Mouse (Mus musculus): ENCODE measurements at regions not wholly inside any gene's neighbourhood (a gene's known extent, or its start where the extent isn't known, plus 50 kb on each side); places are given as distances from the start of the nearest gene placed in this dataset.

- no peak for DNase-seq (ENCODE audit: low read depth)
Observed at GRCm38 (mm10) chr1:39047316-39047715, 61.9 kb downstream of the Pdcl3 start.

DNA sequence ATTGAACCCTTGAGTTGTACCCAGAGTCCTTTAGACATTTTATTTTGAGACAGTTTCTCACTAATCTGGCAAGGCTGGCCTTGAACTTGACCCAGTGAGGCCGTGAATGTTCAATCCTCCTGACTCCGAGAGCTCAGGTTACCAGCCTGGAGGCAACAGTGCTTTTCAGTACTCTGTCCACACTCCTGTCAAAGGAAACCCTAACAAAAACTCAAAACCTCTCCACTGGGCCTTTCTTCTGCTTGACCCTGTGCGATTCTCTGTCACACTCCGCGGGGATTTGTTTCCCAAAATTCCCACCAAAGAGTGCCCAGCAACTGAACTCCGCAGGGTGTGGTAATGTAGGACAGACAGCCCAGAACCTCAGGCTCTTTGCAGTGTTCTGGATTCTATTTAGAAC lies 71.9 kb downstream of the Pdcl3 start:
- no peak for DNase-seq (ENCODE audit: low read depth)

- no peak for DNase-seq (ENCODE audit: low read depth)
Observed at GRCm38 (mm10) chr1:39062509-39062908, 77.1 kb downstream of the Pdcl3 start.

DNA sequence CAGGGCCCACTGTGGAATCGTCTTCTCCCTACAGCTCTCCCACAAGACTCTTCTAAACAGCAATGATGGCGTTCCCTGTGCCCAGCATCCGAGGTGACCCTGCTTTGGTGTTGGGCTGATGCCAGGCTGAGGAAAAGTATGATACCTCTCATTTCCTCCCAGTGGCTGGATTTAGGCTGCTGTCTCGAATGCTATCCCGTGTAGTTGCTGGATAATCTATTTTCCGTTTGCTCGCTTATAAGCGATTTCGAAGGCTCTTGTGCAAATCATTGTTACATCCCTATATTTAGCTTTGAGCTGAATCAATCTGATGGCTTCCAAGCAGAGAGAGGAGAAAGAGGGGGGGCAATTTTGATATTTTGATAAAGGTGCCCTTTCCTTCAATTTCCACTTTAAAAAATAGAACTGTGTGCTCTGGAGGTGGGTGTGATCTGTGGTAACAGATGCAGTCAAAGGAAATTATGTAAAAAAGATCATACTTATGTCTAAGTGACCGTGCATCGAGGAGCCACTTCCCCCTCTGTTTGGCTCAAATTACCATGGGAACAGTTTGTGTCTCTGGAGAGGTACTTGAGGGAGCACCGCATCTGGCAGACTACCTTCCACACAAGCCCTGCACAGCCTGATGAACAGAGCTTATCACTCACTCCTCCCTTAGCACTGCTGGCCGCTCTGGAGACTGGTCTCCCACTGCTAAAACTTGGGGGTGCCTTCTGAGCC lies 78.4 kb downstream of the Pdcl3 start:
- DNase-seq (ENCODE audit: low read depth): no peak

- DNase-seq (ENCODE audit: low read depth): no peak
Observed at GRCm38 (mm10) chr1:39064781-39065180, 79.4 kb downstream of the Pdcl3 start.

- DNase-seq (ENCODE audit: low read depth): no peak
Observed at GRCm38 (mm10) chr1:39067901-39068300, 82.5 kb downstream of the Pdcl3 start.

DNA sequence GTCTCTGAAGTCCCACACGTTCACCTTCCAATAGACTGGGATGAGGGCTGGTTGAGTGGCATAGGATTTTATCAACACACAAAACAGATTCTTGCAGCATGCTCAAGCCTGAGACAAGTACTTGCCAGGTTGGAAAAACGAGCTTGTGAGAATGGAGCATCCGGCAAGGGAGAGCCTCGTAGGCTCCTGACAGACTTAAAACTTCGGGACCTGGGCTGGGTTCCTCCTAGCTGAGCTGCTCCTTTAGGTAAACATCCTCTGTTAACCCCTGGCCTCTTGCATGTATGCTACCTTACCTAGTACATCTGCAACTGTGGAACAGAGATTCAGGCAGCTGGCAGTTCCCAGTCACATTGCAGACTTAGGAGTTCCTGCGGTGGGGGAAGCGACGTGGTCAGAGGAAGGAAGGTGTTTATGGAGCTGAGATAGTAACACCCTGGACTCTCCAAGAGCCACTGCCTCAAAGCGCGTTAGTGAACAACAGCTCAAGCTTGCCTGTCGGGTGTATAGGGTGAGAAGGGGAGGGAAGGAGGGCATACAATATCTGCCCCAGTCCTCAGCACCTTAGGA lies 83.8 kb downstream of the Pdcl3 start:
- no peak for DNase-seq (ENCODE audit: low read depth)

GRCm38 (mm10) chr1:39069676-39070075 lies 84.3 kb downstream of the Pdcl3 start:
- no peak for DNase-seq (ENCODE audit: low read depth)

DNA sequence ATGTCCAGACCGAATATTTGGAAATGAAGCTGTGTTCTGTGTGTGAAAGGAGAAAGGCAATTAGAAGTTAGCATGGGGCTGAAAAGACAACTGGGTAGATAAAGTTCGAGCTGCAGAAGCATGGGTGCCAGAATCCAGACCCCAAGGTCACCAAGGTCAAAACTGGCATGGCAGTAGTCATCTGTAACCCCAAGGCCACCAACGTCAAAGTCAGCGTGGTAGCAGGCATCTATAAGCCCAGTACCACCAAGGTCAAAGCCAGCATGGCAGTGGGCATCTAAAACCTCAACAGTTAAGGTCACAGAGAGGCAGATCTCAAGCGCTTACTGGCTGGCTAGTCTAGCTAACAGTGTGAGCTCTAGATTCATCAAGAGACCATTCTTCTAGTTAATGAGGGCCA lies 90.6 kb downstream of the Pdcl3 start:
- DNase-seq (ENCODE audit: low read depth): no peak

DNA sequence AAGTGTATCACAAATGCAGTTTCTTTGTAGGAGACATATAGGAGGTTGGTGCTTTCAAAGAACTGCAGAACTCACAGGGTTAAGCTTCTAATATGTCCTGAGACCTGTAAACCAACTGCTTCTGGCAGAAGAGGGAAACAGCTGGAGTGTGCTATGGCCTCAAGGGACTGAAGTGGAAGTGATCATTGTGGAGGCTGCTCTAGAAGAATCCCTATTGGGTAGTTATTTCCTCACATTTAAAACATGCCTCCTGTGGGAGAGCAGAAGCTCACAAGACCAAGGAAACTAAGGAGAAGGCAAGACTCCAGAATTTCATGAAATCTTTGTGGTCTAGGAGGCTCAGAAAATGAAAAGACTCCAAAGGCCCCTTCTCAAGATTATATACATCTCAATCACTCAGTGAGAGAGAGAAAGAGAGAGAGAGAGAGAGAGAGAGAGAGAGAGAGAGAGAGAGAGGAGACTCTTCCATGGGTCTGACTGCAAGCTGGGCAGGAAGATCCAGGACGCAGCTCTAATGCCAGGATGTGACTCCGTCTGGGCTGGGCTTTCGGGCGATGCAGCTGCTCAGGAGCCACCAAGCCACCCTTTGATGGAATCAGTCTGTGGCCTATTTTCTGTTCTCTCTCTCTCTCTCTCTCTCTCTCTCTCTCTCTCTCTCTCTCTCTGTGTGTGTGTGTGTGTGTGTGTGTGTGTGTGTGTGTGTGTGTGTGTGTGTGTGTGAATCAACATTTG lies 93.3 kb downstream of the Pdcl3 start:
- DNase-seq (ENCODE audit: low read depth): no peak

- no peak for DNase-seq (ENCODE audit: low read depth)
Observed at GRCm38 (mm10) chr1:39083911-39084826, 98.8 kb downstream of the Pdcl3 start.

DNA sequence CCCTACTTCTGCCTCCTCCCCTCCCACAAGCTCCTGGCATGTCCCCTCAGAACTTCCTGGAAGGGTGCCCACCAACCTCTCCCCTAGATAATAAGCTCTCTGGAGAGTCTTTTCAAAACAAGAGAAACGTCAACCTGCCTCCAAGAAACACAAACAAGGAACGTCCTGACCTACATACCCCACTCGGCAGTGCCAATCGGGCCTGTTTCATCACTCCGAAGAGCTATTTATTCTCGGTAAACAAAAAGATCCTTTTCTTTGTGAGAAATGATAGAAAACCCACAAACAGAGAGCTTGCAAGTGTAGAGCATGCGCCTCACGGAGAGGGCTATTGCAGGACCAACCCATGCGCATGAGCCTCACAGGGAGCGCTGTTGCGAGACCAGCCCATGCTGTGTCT lies 100.9 kb downstream of the Pdcl3 start:
- peak; percentile 20 for DNase-seq (ENCODE audit: low read depth)

DNA sequence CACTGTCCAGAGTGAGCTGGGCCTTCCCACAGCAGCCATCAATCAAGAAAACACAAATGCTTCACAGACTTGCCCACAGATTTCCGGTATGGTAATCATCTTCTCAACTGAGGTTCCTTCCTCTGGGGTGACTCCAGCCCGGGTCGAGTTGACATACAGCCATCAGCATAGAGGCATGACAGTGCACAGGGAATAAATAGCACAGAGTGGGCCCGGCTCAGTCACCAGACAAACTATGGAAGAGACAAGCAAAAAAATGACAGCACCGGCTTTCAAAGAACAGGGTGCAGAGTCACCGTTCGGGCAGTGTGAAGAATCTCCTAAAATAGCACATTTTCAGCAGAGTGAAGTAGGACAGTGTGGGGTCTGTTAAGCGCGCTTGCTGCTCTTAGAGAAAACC lies 103.7 kb upstream of the Npas2 start:
- DNase-seq (ENCODE audit: low read depth): no peak

- no peak for DNase-seq (ENCODE audit: low read depth)
Observed at GRCm38 (mm10) chr1:39091121-39091520, 102.4 kb upstream of the Npas2 start.

GRCm38 (mm10) chr1:39091638-39092037 lies 101.9 kb upstream of the Npas2 start:
- DNase-seq (ENCODE audit: low read depth): no peak

- no peak for DNase-seq (ENCODE audit: low read depth)
Observed at GRCm38 (mm10) chr1:39093291-39093690, 100.2 kb upstream of the Npas2 start.

GRCm38 (mm10) chr1:39094001-39094400 lies 99.5 kb upstream of the Npas2 start:
- no peak for DNase-seq (ENCODE audit: low read depth)

GRCm38 (mm10) chr1:39095901-39096300 lies 97.6 kb upstream of the Npas2 start:
- DNase-seq (ENCODE audit: low read depth): no peak

DNA sequence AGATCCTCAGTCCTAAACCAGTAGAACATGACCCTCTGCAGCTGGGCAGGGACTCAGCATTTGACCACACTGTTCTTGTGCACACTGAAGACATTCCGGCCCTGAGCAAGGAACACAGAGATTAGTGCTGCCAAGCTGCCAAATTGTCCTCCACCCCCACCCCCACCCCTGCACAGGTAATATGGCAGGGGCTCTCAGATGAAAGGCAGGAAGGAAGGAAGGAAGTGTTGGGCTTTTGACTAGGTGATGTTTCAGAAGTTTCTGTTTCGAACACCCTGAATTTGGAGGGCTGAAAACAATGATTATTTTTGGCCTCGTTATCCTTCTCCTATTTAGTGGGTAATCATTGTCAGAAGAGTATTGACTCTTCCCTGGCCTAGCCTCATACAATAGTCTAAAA lies 96.8 kb upstream of the Npas2 start:
- no peak for DNase-seq (ENCODE audit: low read depth)

DNA sequence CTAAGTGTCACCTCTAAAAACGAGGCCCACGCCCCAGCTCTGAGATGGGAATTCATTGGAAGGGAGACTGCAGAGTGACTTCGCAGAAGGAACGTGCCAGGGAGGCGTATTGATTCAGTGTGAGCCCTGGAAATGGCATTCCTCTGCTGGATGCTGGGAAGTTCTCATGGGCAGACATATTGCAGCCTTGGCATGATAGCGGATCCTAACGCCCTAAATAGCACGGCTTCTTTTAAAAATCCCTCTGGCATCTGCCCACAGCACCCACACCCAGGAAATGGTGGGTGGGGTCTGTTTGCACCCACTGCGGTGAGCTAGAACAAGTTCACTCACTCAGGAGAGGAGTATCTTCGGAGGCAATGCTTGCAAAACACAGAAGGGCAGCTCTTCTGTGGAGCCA lies 96.0 kb upstream of the Npas2 start:
- no peak for DNase-seq (ENCODE audit: low read depth)

- DNase-seq (ENCODE audit: low read depth): no peak
Observed at GRCm38 (mm10) chr1:39098154-39098553, 95.4 kb upstream of the Npas2 start.

DNA sequence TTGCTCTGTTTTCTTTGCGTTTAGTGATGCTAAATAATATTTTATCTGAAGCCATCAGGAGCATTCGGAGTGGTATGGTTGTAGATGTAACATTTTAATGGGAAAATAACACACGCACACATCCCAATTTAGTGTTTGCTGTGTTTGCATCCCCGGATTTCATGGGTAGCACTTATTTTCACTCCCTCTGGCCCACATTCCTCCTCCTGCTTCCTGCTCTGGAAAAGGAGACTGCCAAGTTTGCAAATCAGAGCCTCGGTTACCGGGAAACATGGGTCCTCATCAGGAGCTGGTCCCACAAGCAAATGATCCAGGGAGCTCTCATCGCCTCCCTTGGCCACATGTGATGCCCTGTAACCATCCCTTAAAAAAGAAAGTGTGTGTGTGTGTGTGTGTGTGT lies 94.3 kb upstream of the Npas2 start:
- no peak for DNase-seq (ENCODE audit: low read depth)

Data from NIH3T3 (cell line).